Mouse (Mus musculus) naive thymus-derived CD4-positive, alpha-beta T cell, adult 5 months (primary cell): ENCODE data around the gene Hes6. TPM values are rescaled to one million over a fixed set of nuclear protein-coding genes. Genes with fewer than 3 reads are reported as not detected.

Source experiments
- polyA plus RNA-seq: library from polyadenylated mRNA; unstranded; fragments of 100-300 nt; shearing (Covaris generic); gene quantifications from one replicate; pipeline ENCODE4 v1.2.1, GENCODE M21; 2017

Hes6 gene
- 42.5 TPM for polyA plus RNA-seq

DNA sequence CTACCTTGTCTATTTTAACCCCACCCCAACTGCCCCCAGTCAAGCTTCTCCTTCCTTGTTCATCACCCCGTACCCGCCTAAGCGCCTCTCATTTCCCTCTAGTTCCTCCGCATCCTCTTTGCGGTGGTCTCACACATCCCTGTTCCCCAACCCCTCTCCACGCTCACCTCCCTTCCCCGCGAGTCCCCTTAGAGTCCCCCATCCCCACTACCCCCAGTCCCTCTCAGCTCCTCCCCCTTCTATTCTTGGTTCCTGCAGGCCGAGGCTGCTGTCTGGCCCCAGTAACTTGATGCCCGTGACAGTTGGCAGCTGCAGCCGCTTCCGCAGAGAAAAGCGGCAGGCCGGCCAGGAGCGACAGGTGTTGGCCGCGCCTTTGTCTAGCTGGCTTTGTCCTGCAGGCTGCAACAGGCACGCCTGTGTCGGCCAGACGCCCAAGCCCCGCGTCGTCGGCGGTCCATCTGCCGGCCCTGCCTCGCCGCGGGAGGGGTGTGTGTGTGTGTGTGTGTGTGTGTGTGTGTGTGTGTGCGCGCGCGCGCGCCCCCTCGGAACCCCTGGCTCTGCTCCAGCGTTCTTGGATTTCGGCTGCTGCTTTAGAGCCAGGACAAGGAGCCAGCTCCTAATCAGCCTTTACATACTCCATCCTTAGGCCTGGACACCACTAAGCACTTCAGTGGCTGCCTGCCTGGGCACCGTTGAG, at the start of gene Hes6:
Hes6 (minus strand) TSS at position 141 of the 697 bp plus-strand sequence.

DNA sequence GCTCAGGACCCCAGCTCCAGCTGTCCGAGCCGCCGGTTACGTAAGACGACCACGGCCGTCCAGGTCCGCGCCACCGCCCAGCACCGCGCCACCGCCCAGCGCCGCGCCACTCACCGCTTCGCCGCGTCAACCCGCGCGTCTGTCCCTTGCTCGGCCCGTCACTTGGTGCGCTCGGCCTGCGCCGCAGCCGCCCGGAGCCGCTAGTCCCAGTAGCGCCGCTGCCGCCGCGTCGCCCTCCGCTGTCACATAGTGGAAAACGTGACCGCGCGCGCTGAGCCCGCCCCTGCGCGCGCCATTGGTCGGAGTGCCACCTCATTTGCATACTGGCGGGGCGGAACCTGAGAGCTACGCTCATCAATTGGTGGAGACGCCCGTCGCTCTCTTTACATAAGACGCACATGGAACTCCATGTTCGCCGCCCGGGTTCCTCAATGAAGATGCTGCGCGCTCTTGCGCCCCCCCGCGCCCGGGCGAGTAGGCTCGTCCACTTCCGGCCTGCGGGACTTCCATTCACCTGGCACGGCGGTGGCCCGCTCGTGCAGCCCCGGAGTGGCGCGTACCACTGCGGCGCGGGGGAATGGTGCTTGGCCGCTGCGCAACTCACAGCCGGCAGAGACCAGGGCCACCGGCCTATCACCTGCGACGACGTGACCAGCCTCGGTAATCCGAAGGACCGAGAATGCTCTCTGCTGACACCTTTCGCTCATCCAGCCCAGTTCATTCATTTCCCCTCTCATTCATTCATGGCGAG, 45.4 kb upstream of the Hes6 start, which contains the start of gene Per2:
Per2 (minus strand) TSS at position 266 of the 751 bp plus-strand sequence.

DNA sequence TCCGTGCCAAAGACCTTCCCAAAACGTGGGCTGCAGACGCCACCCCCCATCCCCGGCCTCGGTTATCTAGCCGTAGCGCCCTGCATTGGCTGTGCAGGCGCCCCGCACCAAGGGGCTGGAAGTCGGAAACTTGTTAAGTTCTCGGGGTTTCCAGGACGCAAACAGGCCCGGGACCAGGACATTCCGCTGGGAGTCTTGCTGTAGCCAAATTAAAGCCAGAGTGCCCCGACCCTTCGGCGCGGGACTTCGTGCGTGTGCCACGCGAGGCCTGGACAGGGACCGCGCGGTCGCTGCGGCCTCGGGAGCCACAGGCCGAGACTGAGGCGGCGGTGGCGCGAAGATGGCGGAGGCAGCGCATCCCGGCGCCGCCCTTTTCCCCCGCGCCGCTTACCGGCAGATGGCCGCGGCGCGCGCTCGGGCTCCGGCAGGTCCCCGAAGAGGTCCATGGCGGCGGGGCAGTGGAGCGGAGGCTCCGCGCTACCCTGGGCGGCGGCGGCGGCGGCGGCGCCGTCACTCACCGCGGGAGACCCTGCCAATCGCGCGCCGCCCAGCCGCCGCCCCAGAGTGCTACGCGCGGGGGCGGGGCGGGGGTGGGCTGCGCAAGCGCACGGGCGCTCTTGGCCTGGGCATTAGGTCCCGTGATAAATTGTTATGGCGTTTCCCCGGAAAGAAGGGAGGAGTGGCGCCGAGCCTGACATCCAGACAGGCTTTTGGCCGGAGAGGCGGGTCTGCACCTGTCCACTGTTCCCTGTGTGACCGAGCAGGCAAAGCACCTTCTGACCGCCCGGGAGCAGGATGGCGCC, 15.4 kb downstream of the Hes6 start, which contains the start of gene Ilkap:
Ilkap (minus strand) TSS at position 556 of the 803 bp plus-strand sequence.

DNA sequence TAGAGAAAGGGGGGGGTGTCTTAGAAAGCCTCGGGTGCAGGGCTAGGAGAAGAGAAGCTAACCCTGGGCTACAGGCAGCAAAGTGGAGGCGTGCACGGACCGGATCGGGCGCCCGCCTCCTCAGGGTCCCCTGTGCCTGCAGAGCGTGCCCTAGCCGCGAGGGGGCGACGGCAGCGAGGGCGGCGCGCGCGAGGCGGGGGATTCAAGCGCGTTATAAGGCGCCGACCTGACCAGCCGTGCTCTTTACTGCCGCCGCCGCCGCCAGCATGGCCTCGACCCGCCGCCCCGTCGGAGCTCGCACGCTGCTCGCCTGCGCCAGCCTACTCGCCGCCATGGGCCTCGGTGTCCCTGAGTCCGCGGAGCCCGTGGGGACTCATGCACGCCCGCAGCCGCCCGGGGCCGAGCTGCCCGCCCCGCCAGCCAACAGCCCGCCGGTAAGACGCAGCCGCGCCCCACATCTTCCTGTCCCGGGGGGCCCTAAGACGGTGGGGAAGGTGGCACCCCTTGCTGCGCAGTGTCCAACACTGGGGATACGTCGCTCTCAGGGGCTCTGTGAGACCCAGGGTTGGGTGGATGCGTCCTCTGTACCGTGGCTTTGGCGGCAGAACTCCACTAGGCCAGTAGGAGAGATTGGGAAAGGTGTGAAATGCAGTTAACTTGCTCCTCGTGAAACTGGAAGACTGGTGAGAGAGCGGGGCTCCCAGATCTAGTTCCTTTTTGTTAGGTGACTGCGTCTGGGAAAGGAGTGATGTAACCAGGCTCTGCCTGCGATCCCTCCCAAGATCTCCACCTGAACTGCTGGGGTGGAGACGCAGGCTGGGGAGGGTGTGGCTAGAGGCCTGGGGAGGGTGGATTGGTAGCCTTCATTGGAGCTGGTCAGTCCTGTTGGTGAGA, 47.4 kb downstream of the Hes6 start, which contains the start of gene Erfe:
Erfe (plus strand) TSS at position 216 of the 894 bp plus-strand sequence.

Other genes starting within 250 kb of the Hes6 start
- 35.9 TPM for gene Ramp1, start 234.2 kb downstream of the Hes6 start, polyA plus RNA-seq
- 51.0 TPM for gene Ube2f, start 163.7 kb downstream of the Hes6 start, polyA plus RNA-seq
- 16.2 TPM for gene Scly, start 115.7 kb downstream of the Hes6 start, polyA plus RNA-seq
- gene Espnl, start 92.0 kb downstream of the Hes6 start, polyA plus RNA-seq, result not detected
- gene Klhl30, start 63.0 kb downstream of the Hes6 start, polyA plus RNA-seq, result not detected
- gene Erfe, start 47.6 kb downstream of the Hes6 start, polyA plus RNA-seq, result not detected
- 125 TPM for gene Ilkap, start 15.2 kb downstream of the Hes6 start, polyA plus RNA-seq
- 8.5 TPM for gene Per2, start 45.3 kb upstream of the Hes6 start, polyA plus RNA-seq
- gene Traf3ip1, start 80.6 kb upstream of the Hes6 start, polyA plus RNA-seq, result 4.4 TPM
- 6.9 TPM for gene Asb1, start 126.5 kb upstream of the Hes6 start, polyA plus RNA-seq